Mouse (Mus musculus): ENCODE results near the gene Olfr548-ps1.
"Not testable (repeated sequence)": the region's sequence is repeated elsewhere in the genome, so short reads cannot be mapped to it uniquely, and the experiment has no call there.

Gene Olfr548-ps1

GRCm38 (mm10) chr7:102540596-102540995 is at the start of gene Olfr548-ps1:
TSS of gene Olfr548-ps1 (plus strand) at chr7:102540896.
- no peak for DNase-seq

- DNase-seq, result not testable (repeated sequence)
These were observed 46.3 kb upstream of the Olfr548-ps1 start for GRCm38 (mm10) chr7:102494416-102494815.

- no peak for DNase-seq
These were observed 41.2 kb upstream of the Olfr548-ps1 start, which contains the start of gene Olfr545 for GRCm38 (mm10) chr7:102499473-102499872. TSS of gene Olfr545 (minus strand) at chr7:102499573.

GRCm38 (mm10) chr7:102501986-102502385 is 38.7 kb upstream of the Olfr548-ps1 start:
- DNase-seq, result no peak

GRCm38 (mm10) chr7:102506848-102507247 is 33.8 kb upstream of the Olfr548-ps1 start:
- DNase-seq, result peak; percentile 51

- no peak for DNase-seq
These were observed 32.6 kb upstream of the Olfr548-ps1 start for GRCm38 (mm10) chr7:102508066-102508465.

GRCm38 (mm10) chr7:102508666-102509065 is 32.0 kb upstream of the Olfr548-ps1 start:
- DNase-seq, result no peak

GRCm38 (mm10) chr7:102509726-102510125 is 31.0 kb upstream of the Olfr548-ps1 start:
- no peak for DNase-seq

- DNase-seq, result no peak
These were observed 28.8 kb upstream of the Olfr548-ps1 start for GRCm38 (mm10) chr7:102511927-102512326.

GRCm38 (mm10) chr7:102512814-102513435 is 27.8 kb upstream of the Olfr548-ps1 start:
- DNase-seq, result peak; percentile 64

GRCm38 (mm10) chr7:102514144-102514543 is 26.6 kb upstream of the Olfr548-ps1 start:
- no peak for DNase-seq

GRCm38 (mm10) chr7:102516261-102517050 is 24.2 kb upstream of the Olfr548-ps1 start:
- no peak for DNase-seq

- no peak for DNase-seq
These were observed 23.7 kb upstream of the Olfr548-ps1 start for GRCm38 (mm10) chr7:102517051-102517335.

GRCm38 (mm10) chr7:102529052-102529451 is 11.6 kb upstream of the Olfr548-ps1 start:
- no peak for DNase-seq

GRCm38 (mm10) chr7:102534449-102534848 is 6.2 kb upstream of the Olfr548-ps1 start, which contains the start of gene Olfr547:
TSS of gene Olfr547 (plus strand) at chr7:102534749.
- DNase-seq, result no peak

GRCm38 (mm10) chr7:102541251-102541650 is 555 bp downstream of the Olfr548-ps1 start:
- no peak for DNase-seq

- no peak for DNase-seq
These were observed 8.9 kb downstream of the Olfr548-ps1 start, which contains the start of gene Olfr549 for GRCm38 (mm10) chr7:102549570-102549969. TSS of gene Olfr549 (plus strand) at chr7:102549870.

- no peak for DNase-seq
These were observed 12.6 kb downstream of the Olfr548-ps1 start for GRCm38 (mm10) chr7:102553279-102553678.

- DNase-seq, result peak; percentile 93
These were observed 24.6 kb downstream of the Olfr548-ps1 start, which contains the start of gene Trim21 for GRCm38 (mm10) chr7:102564999-102565997. TSS of gene Trim21 (minus strand) at chr7:102565486.

GRCm38 (mm10) chr7:102566219-102566618 is 25.5 kb downstream of the Olfr548-ps1 start:
- DNase-seq, result no peak

- no peak for DNase-seq
These were observed 30.4 kb downstream of the Olfr548-ps1 start, which contains the start of gene Olfr550 for GRCm38 (mm10) chr7:102571142-102571541. TSS of gene Olfr550 (plus strand) at chr7:102571442.

- DNase-seq, result no peak
These were observed 32.6 kb downstream of the Olfr548-ps1 start for GRCm38 (mm10) chr7:102573174-102573830.

Data from kidney, adult 11 months (tissue).